Comparison of ENCODE assay signal across 10 mouse cellular contexts in the genomic region with DNA sequence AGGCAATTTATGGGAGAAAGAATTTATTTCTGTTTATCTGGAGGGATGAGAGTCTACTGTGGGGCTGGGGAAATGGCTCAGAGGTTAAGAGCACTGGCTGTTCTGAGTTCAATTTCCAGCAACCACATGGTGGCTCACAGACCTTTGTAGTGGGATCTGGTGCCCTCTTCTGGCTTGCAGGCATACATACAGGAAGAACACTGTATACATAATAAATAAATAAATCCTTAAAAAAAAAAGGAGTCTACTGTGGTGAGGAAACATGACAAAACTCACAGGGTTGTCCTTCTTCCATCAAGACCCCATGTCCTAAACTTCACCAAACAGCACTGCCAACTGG. TPM values are rescaled to one million over a fixed set of nuclear protein-coding genes. Genes with fewer than 3 reads are reported as not detected.
DNase-seq lines count a peak whose midpoint lies in the region; ATAC-seq and TF ChIP-seq lines count a peak whose summit lies in the region.
"Had no signal": no experiment of that assay in that cellular context is flagged by ENCODE, and none has a peak within 500 bp of the region (broad histone marks: within the 10 kb centered on the region; RNA-seq: fewer than 3 reads in every experiment).

No protein-coding gene starts in this region.

- H3K27ac ChIP-seq in heart, adult 2 months: no peak overlapping the region
- H3K27ac ChIP-seq in heart, embryonic 12.5 days (ENCODE audit: poor library complexity, severe bottlenecking): no peak overlapping the region
- no peak overlapping the region for H3K27ac ChIP-seq in hindbrain, embryonic 12.5 days
- H3K27ac ChIP-seq in hindbrain, embryonic 10.5 days: no peak overlapping the region

- ATAC-seq in heart, embryonic 12.5 days (ENCODE audit: insufficient number of reproducible peaks, low FRiP score): no peak
- peak; percentile 47 for ATAC-seq in activated CD4-positive, CD25-positive, alpha-beta regulatory T cell, adult 4 months
- ATAC-seq in hindbrain, embryonic 12.5 days (ENCODE audit: low FRiP score): no peak

- DNase-seq in heart, adult 2 months: peak in 1 of 2 experiments; percentile 31
- peak; percentile 83 for DNase-seq in CD4-positive, CD25-positive, alpha-beta regulatory T cell, adult 2 months (ENCODE audit: low read depth, low spot score)
- DNase-seq in kidney, postnatal 14 days: peak; percentile 43
- peak; percentile 20 for DNase-seq in right cerebral cortex, postnatal 14 days
- DNase-seq in hindbrain, embryonic 10.5 days (ENCODE audit: low spot score): no peak

- peak; percentile 75 for TF ChIP-seq CTCF in heart, adult 2 months (IDR thresholded peaks at IDR 0.05)

- H3K4me1 ChIP-seq in heart, adult 2 months (ENCODE audit: control insufficient read depth, insufficient read depth, low read length): no peaks in the 10 kb centered on the region
- H3K4me1 ChIP-seq in heart, embryonic 12.5 days (replicated peaks): no peaks in the 10 kb centered on the region
- no peaks in the 10 kb centered on the region for H3K4me1 ChIP-seq in hindbrain, embryonic 12.5 days
- H3K4me1 ChIP-seq in hindbrain, embryonic 10.5 days (replicated peaks): 0 out of 2 replicates have a peak, but pooled peaks cover 9% of the 10 kb centered on the region

- no peak for TF ChIP-seq EP300 in heart, adult 2 months (IDR thresholded peaks at IDR 0.05; ENCODE audit: insufficient read depth, low read depth, low read length)

- H3K4me2 ChIP-seq in heart, embryonic 12.5 days: no peak overlapping the region
- no peak overlapping the region for H3K4me2 ChIP-seq in hindbrain, embryonic 12.5 days (replicated peaks)

- H3K79me2 ChIP-seq in heart, adult 2 months (replicated peaks; ENCODE audit: control insufficient read depth, insufficient read depth, low read length): no peaks in the 10 kb centered on the region

- H3K4me3 ChIP-seq in heart, adult 2 months: no peak overlapping the region
- H3K4me3 ChIP-seq in heart, embryonic 12.5 days: no peak overlapping the region
- H3K4me3 ChIP-seq in hindbrain, embryonic 12.5 days: no peak overlapping the region
- no peak overlapping the region for H3K4me3 ChIP-seq in hindbrain, embryonic 10.5 days

- intact Hi-C loops in heart, adult 2 months (cut with DNase I): loop anchor here (5.0 kb wide), 1 partner anchor 158 kb away; no protein-coding TSS in a partner anchor

- no peak overlapping the region for H3K9ac ChIP-seq in heart, adult 2 months (ENCODE audit: low read depth, low read length)
- H3K9ac ChIP-seq in heart, embryonic 12.5 days: no peak overlapping the region
- no peak overlapping the region for H3K9ac ChIP-seq in hindbrain, embryonic 12.5 days

- H3K9me3 ChIP-seq in heart, embryonic 12.5 days (replicated peaks): no peaks in the 10 kb centered on the region
- no peaks in the 10 kb centered on the region for H3K9me3 ChIP-seq in hindbrain, embryonic 12.5 days (replicated peaks)
- H3K9me3 ChIP-seq in hindbrain, embryonic 10.5 days: no peaks in the 10 kb centered on the region

- no peaks in the 10 kb centered on the region for H3K27me3 ChIP-seq in heart, adult 2 months (ENCODE audit: control insufficient read depth, insufficient read depth, low read length)
- H3K27me3 ChIP-seq in heart, embryonic 12.5 days (replicated peaks): no peaks in the 10 kb centered on the region
- H3K27me3 ChIP-seq in hindbrain, embryonic 12.5 days: no peaks in the 10 kb centered on the region
- no peaks in the 10 kb centered on the region for H3K27me3 ChIP-seq in hindbrain, embryonic 10.5 days (ENCODE audit: insufficient read depth, poor library complexity, severe bottlenecking)

- TF ChIP-seq POLR2A in heart, adult 2 months (IDR thresholded peaks at IDR 0.05; ENCODE audit: insufficient read depth, low read depth, low read length): no peak

- H3K36me3 ChIP-seq in heart, adult 2 months (ENCODE audit: control insufficient read depth, insufficient read depth, low read length): no peaks in the 10 kb centered on the region
- H3K36me3 ChIP-seq in heart, embryonic 12.5 days: no peaks in the 10 kb centered on the region
- no peaks in the 10 kb centered on the region for H3K36me3 ChIP-seq in hindbrain, embryonic 12.5 days
- H3K36me3 ChIP-seq in hindbrain, embryonic 10.5 days: no peaks in the 10 kb centered on the region

RNA-seq across cellular contexts. Expression of gene Gm7075, which starts 2.9 kb away (rescaled TPM):
- total RNA-seq in heart, adult 2 months (2021): not detected
- not detected in 2 replicates for polyA plus RNA-seq in heart, adult 2 months (2012; rRNA removed)
- polyA plus RNA-seq in heart, embryonic 12.5 days (2016; fragmentation: Nextera tagmentation; extraction: Ambion mirVana): 0.53 TPM in 1 of 2 replicates, not detected in the other
- not detected for polyA plus RNA-seq in activated CD4-positive, CD25-positive, alpha-beta regulatory T cell, adult 4 months (2017; shearing (Covaris generic))
- polyA plus RNA-seq in hindbrain, embryonic 12.5 days (2016; fragmentation: Nextera tagmentation; extraction: Ambion mirVana): not detected in 2 replicates
- not detected in 2 replicates for polyA plus RNA-seq in hindbrain, embryonic 10.5 days (2016; fragmentation: Nextera tagmentation; extraction: Ambion mirVana)
- total RNA-seq: layer of hippocampus, postnatal 14 days had no signal
- polyA plus RNA-seq: embryonic facial prominence, embryonic 11.5 days had no signal

RNA-seq across cellular contexts. Expression of gene Ctnna3, which starts 5.5 kb away (rescaled TPM):
- 10 to 100 TPM; 46.9 to 54.6 TPM for total RNA-seq in heart, adult 2 months (2021)
- polyA plus RNA-seq in heart, adult 2 months (2012; rRNA removed): 6.4 and 18.6 TPM in 2 replicates
- polyA plus RNA-seq in heart, embryonic 12.5 days (2016; fragmentation: Nextera tagmentation; extraction: Ambion mirVana): 24.0 and 27.3 TPM in 2 replicates
- polyA plus RNA-seq in activated CD4-positive, CD25-positive, alpha-beta regulatory T cell, adult 4 months (2017; shearing (Covaris generic)): under 1 TPM in 1 of 2 experiments, not detected in 1; 0.26 TPM
- polyA plus RNA-seq in hindbrain, embryonic 12.5 days (2016; fragmentation: Nextera tagmentation; extraction: Ambion mirVana): 0.22 and 0.34 TPM in 2 replicates
- polyA plus RNA-seq in hindbrain, embryonic 10.5 days (2016; fragmentation: Nextera tagmentation; extraction: Ambion mirVana): 0.07 and 0.21 TPM in 2 replicates

RNA-seq across cellular contexts. Expression of gene Dnajc12, which starts 42.2 kb away (rescaled TPM):
- 10 to 100 TPM; 11.6 to 13.5 TPM for total RNA-seq in heart, adult 2 months (2021)
- 3.5 and 3.9 TPM in 2 replicates for polyA plus RNA-seq in heart, adult 2 months (2012; rRNA removed)
- polyA plus RNA-seq in heart, embryonic 12.5 days (2016; fragmentation: Nextera tagmentation; extraction: Ambion mirVana): 7.7 and 8.2 TPM in 2 replicates
- 1 to 10 TPM; 5.0 to 7.5 TPM for polyA plus RNA-seq in activated CD4-positive, CD25-positive, alpha-beta regulatory T cell, adult 4 months (2017; shearing (Covaris generic))
- 14.1 and 17.4 TPM in 2 replicates for polyA plus RNA-seq in hindbrain, embryonic 12.5 days (2016; fragmentation: Nextera tagmentation; extraction: Ambion mirVana)
- polyA plus RNA-seq in hindbrain, embryonic 10.5 days (2016; fragmentation: Nextera tagmentation; extraction: Ambion mirVana): 12.5 and 13.4 TPM in 2 replicates

RNA-seq across cellular contexts. Expression of gene Sirt1, which starts 42.9 kb away (rescaled TPM):
- 10 to 100 TPM; 10.4 to 11.5 TPM for total RNA-seq in heart, adult 2 months (2021)
- polyA plus RNA-seq in heart, adult 2 months (2012; rRNA removed): 2.5 and 5.8 TPM in 2 replicates
- polyA plus RNA-seq in heart, embryonic 12.5 days (2016; fragmentation: Nextera tagmentation; extraction: Ambion mirVana): 4.7 and 4.8 TPM in 2 replicates
- polyA plus RNA-seq in activated CD4-positive, CD25-positive, alpha-beta regulatory T cell, adult 4 months (2017; shearing (Covaris generic)): 10 to 100 TPM in 1 of 2 experiments, 1 to 10 TPM in 1; 6.6 to 10.5 TPM
- polyA plus RNA-seq in hindbrain, embryonic 12.5 days (2016; fragmentation: Nextera tagmentation; extraction: Ambion mirVana): 7.8 and 8.6 TPM in 2 replicates
- 4.9 and 6.7 TPM in 2 replicates for polyA plus RNA-seq in hindbrain, embryonic 10.5 days (2016; fragmentation: Nextera tagmentation; extraction: Ambion mirVana)
